Mouse (Mus musculus) cerebellum, adult 2 months (tissue): ENCODE measurements around the gene Slc8a1. TPM values are rescaled to one million over a fixed set of nuclear protein-coding genes. Genes with fewer than 3 reads are reported as not detected.

ENCODE experiments used
- DNase-seq, 2 experiments: peaks; one replicate each; pipeline ENCODE4 v3.0.0; 2021
- H3K27ac ChIP-seq: fragments of 200-500 bp; 2 replicates; pipeline ENCODE4 v1.5.1; 2012; ENCODE audit warnings: low read length, control low read depth, inconsistent platforms; ENCODE audit not compliant: insufficient read depth
- H3K27me3 ChIP-seq: fragments of 200-500 bp; 2 replicates; pipeline ENCODE4 v1.6.1; 2012; ENCODE audit warnings: inconsistent platforms, mild to moderate bottlenecking, low read length, moderate library complexity; ENCODE audit not compliant: control insufficient read depth, insufficient read depth
- H3K4me1 ChIP-seq: fragments of 200-500 bp; 2 replicates; pipeline ENCODE4 v1.6.1; 2011; ENCODE audit warnings: low read length; ENCODE audit not compliant: control insufficient read depth, insufficient read depth
- H3K4me3 ChIP-seq: fragments of 200-500 bp; replicated peaks from 2 replicates; pipeline ENCODE3; 2011; ENCODE audit warnings: mild to moderate bottlenecking, low read depth, low read length, control low read depth; ENCODE audit not compliant: insufficient read depth
- CTCF ChIP-seq: fragments of 200-500 bp; IDR thresholded peaks from 2 replicates; pipeline ENCODE4 v1.5.1; 2011; ENCODE audit warnings: low read depth, mild to moderate bottlenecking, control low read depth, low read length, moderate library complexity, borderline replicate concordance; ENCODE audit not compliant: insufficient read depth
- POLR2A ChIP-seq: fragments of 200-500 bp; IDR thresholded peaks from 2 replicates; pipeline ENCODE4 v1.6.1; 2011; ENCODE audit warnings: low read length, control low read depth, borderline replicate concordance; ENCODE audit not compliant: insufficient read depth
- WGBS: fragments of 180-500 bp; shearing (Covaris S2); methylation state at CpG from one replicate; pipeline ENCODE4 v1.1.7; 2018; 5-methylcytosine and 5-hydroxymethylcytosine counted together
- polyA plus RNA-seq: library from polyadenylated mRNA; depleted of rRNA; stranded (reverse); fragments of >200 nt; gene quantifications from 2 replicates; pipeline ENCODE4 v1.2.3, GENCODE M21; 2012

Gene Slc8a1
- polyA plus RNA-seq, 1 experiment = 22.4 TPM

- no peak overlapping the region for H3K4me3 ChIP-seq
- no peaks in the 10 kb centered on the region for H3K4me1 ChIP-seq
- no peak for TF ChIP-seq CTCF
- TF ChIP-seq POLR2A = no peak
- no peak for DNase-seq
- H3K27ac ChIP-seq = no peak overlapping the region
- WGBS = 83% methylated on average over 1 of the region's 1 CpGs
- H3K27me3 ChIP-seq = no peaks in the 10 kb centered on the region
Observed at GRCm38 (mm10) chr17:81694977-81695376, 43.2 kb downstream of the Slc8a1 start.

- DNase-seq = no peak
Observed at GRCm38 (mm10) chr17:81679616-81680015, 58.6 kb downstream of the Slc8a1 start.

GRCm38 (mm10) chr17:81677450-81677849, 60.7 kb downstream of the Slc8a1 start:
- Histone ChIP-seq H3K4me1 (no peaks in the 10 kb centered on the region; the same call in 1 of the 2 replicates), H3K27ac (no peak overlapping the region), H3K27me3 (no peaks in the 10 kb centered on the region), H3K4me3 (no peak overlapping the region)
- no peak for DNase-seq
- 59% methylated on average over 2 of the region's 2 CpGs for WGBS
- TF ChIP-seq POLR2A (no peak), CTCF (no peak)

More at GRCm38 (mm10) chr17:81679616-81680015, 58.6 kb downstream of the Slc8a1 start:
- TF ChIP-seq CTCF (no peak), POLR2A (no peak)
- Histone ChIP-seq H3K27ac (no peak overlapping the region), H3K27me3 (no peaks in the 10 kb centered on the region), H3K4me3 (no peak overlapping the region), H3K4me1 (no peaks in the 10 kb centered on the region; the same call in 1 of the 2 replicates)

- 40% methylated on average over 3 of the region's 3 CpGs for WGBS
- H3K4me3 ChIP-seq = no peak overlapping the region
Observed at GRCm38 (mm10) chr17:81676203-81676602, 62.0 kb downstream of the Slc8a1 start.

GRCm38 (mm10) chr17:81671245-81671644, 66.9 kb downstream of the Slc8a1 start:
- no peaks in the 10 kb centered on the region for H3K27me3 ChIP-seq
- DNase-seq = no peak
- 79% methylated on average over 5 of the region's 5 CpGs for WGBS
- no peak overlapping the region for H3K4me3 ChIP-seq
- peaks cover 3% of the 10 kb centered on the region for H3K4me1 ChIP-seq
- TF ChIP-seq CTCF (no peak), POLR2A (no peak)
- no peak overlapping the region for H3K27ac ChIP-seq

More at GRCm38 (mm10) chr17:81676203-81676602, 62.0 kb downstream of the Slc8a1 start:
- peak; percentile 35 to 59 for DNase-seq
- no peaks in the 10 kb centered on the region for H3K27me3 ChIP-seq
- H3K4me1 ChIP-seq = no peaks in the 10 kb centered on the region; the same call in 1 of the 2 replicates
- H3K27ac ChIP-seq = no peak overlapping the region
- no peak for TF ChIP-seq CTCF
- TF ChIP-seq POLR2A = no peak

- peak; percentile 72 to 83 for DNase-seq
- TF ChIP-seq POLR2A (no peak), CTCF (no peak)
- peak overlapping the region; percentile 95 for H3K4me3 ChIP-seq
- WGBS = under 1% methylated on average over 53 of the region's 84 CpGs
- peaks cover 3% of the 10 kb centered on the region; the same call in 1 of the 2 replicates for H3K4me1 ChIP-seq
- peak overlapping the region; percentile 93 for H3K27ac ChIP-seq
- H3K27me3 ChIP-seq = no peaks in the 10 kb centered on the region
Observed at GRCm38 (mm10) chr17:81669816-81670691, 68.1 kb downstream of the Slc8a1 start.

GRCm38 (mm10) chr17:81669062-81669815, 68.9 kb downstream of the Slc8a1 start:
- H3K4me1 ChIP-seq = peaks cover 3% of the 10 kb centered on the region; the same call in 1 of the 2 replicates
- WGBS = under 1% methylated on average over 22 of the region's 22 CpGs
- no peaks in the 10 kb centered on the region for H3K27me3 ChIP-seq
- peak overlapping the region; percentile 95 for H3K4me3 ChIP-seq
- TF ChIP-seq CTCF (no peak), POLR2A (peak; percentile 27; the same call in 1 of the 2 replicates)
- H3K27ac ChIP-seq = peak overlapping the region; percentile 93
- DNase-seq = peak; percentile 60 to 70

GRCm38 (mm10) chr17:81668466-81668865, 69.7 kb downstream of the Slc8a1 start:
- no peak for DNase-seq
- Histone ChIP-seq H3K27me3 (no peaks in the 10 kb centered on the region), H3K4me3 (peak overlapping the region; percentile 95), H3K27ac (no peak overlapping the region), H3K4me1 (peaks cover 3% of the 10 kb centered on the region; the same call in 1 of the 2 replicates)
- WGBS = 9% methylated on average over 2 of the region's 2 CpGs
- no peak for TF ChIP-seq POLR2A
- no peak for TF ChIP-seq CTCF
